Mouse (Mus musculus) forebrain, embryonic 11.5 days (tissue): ENCODE data around the gene Fibp. TPM values are rescaled to one million over a fixed set of nuclear protein-coding genes. Genes with fewer than 3 reads are reported as not detected.

ENCODE experiments used
- ATAC-seq: fragments of 200-750 bp; cut with Nextera tagmentation; replicated peaks from 2 replicates; pipeline ENCODE4 v1.8.0; 2017; ENCODE audit warnings: moderate TSS enrichment; ENCODE audit not compliant: low FRiP score
- DNase-seq: peaks from one replicate; pipeline ENCODE4 v3.0.0-alpha.2; 2017; ENCODE audit warnings: low spot score
- H3K27ac ChIP-seq: fragments of 300-500 bp; sonication (generic); 2 replicates; pipeline ENCODE4 v1.5.1; 2014; ENCODE audit warnings: low read depth, low read length
- H3K27me3 ChIP-seq: fragments of 300-500 bp; sonication (generic); 2 replicates; pipeline ENCODE4 v1.6.1; 2014; ENCODE audit warnings: mild to moderate bottlenecking, low read length, mixed read lengths; ENCODE audit not compliant: control insufficient read depth, insufficient read depth
- H3K36me3 ChIP-seq: fragments of 300-500 bp; sonication (generic); 2 replicates; pipeline ENCODE4 v1.6.1; 2014; ENCODE audit warnings: mild to moderate bottlenecking, low read length, moderate library complexity, mixed read lengths; ENCODE audit not compliant: control insufficient read depth, insufficient read depth
- H3K4me1 ChIP-seq: fragments of 300-500 bp; sonication (generic); replicated peaks from 2 replicates; pipeline ENCODE4 v1.6.1; 2014; ENCODE audit warnings: low read length, mixed read lengths; ENCODE audit not compliant: control insufficient read depth, insufficient read depth
- H3K4me2 ChIP-seq: fragments of 300-500 bp; sonication (generic); 2 replicates; pipeline ENCODE4 v1.6.1; 2014; ENCODE audit warnings: low read depth, mild to moderate bottlenecking, low read length, moderate library complexity, mixed read lengths; ENCODE audit not compliant: severe bottlenecking
- H3K4me3 ChIP-seq: fragments of 300-500 bp; sonication (generic); 2 replicates; pipeline ENCODE4 v1.5.1; 2014; ENCODE audit warnings: low read depth, low read length
- H3K9ac ChIP-seq: fragments of 300-500 bp; sonication (generic); 2 replicates; pipeline ENCODE4 v1.6.1; 2014; ENCODE audit warnings: low read length
- H3K9me3 ChIP-seq: fragments of 300-500 bp; sonication (generic); 2 replicates; pipeline ENCODE4 v1.6.1; 2016; ENCODE audit warnings: low read length, mixed read lengths; ENCODE audit not compliant: control insufficient read depth
- WGBS: fragments of 180-500 bp; shearing (Covaris S2); extraction: QIAGEN DNeasy Blood & Tissue Kit; methylation state at CpG from one replicate; pipeline ENCODE4 v1.1.7; 2014; 5-methylcytosine and 5-hydroxymethylcytosine counted together
- polyA plus RNA-seq: library from polyadenylated mRNA; unstranded; fragments of >200 nt; fragmentation: Nextera tagmentation; extraction: Ambion mirVana; gene quantifications from 2 replicates; pipeline ENCODE4 v1.2.1, GENCODE M21; 2014

Fibp gene
- polyA plus RNA-seq, 1 experiment from 2014 or later = 105 TPM

GRCm38 (mm10) chr19:5455568-5455967 lies 4.8 kb upstream of the Fibp start:
- H3K9me3 ChIP-seq = no peaks in the 10 kb centered on the region
- H3K36me3 ChIP-seq = no peaks in the 10 kb centered on the region
- peaks cover 6% of the 10 kb centered on the region; the same call in 1 of the 2 replicates for H3K27me3 ChIP-seq
- no peak overlapping the region for H3K27ac ChIP-seq
- ATAC-seq = no peak
- H3K9ac ChIP-seq = no peak overlapping the region; the same call in 1 of the 2 replicates
- DNase-seq = no peak
- peak overlapping the region; percentile 77; the same call in 1 of the 2 replicates for H3K4me3 ChIP-seq
- H3K4me2 ChIP-seq = peak overlapping the region; percentile 99
- WGBS = 62% methylated on average over 8 of the region's 8 CpGs
- peaks cover 16% of the 10 kb centered on the region; the same call in 1 of the 2 replicates for H3K4me1 ChIP-seq

GRCm38 (mm10) chr19:5456241-5456921 lies 4.0 kb upstream of the Fibp start:
- H3K9me3 ChIP-seq = no peaks in the 10 kb centered on the region
- H3K4me1 ChIP-seq = peaks cover 19% of the 10 kb centered on the region; the same call in 1 of the 2 replicates
- DNase-seq (no peak), ATAC-seq (no peak; the same call in 1 of the 2 replicates)
- peak overlapping the region; percentile 79 for H3K9ac ChIP-seq
- H3K4me2 ChIP-seq = peak overlapping the region; percentile 99
- WGBS = 4% methylated on average over 26 of the region's 26 CpGs
- peak overlapping the region; percentile 77 for H3K4me3 ChIP-seq
- peaks cover 6% of the 10 kb centered on the region; the same call in 1 of the 2 replicates for H3K27me3 ChIP-seq
- H3K36me3 ChIP-seq = no peaks in the 10 kb centered on the region
- peak overlapping the region; percentile 74; the same call in 1 of the 2 replicates for H3K27ac ChIP-seq

DNA sequence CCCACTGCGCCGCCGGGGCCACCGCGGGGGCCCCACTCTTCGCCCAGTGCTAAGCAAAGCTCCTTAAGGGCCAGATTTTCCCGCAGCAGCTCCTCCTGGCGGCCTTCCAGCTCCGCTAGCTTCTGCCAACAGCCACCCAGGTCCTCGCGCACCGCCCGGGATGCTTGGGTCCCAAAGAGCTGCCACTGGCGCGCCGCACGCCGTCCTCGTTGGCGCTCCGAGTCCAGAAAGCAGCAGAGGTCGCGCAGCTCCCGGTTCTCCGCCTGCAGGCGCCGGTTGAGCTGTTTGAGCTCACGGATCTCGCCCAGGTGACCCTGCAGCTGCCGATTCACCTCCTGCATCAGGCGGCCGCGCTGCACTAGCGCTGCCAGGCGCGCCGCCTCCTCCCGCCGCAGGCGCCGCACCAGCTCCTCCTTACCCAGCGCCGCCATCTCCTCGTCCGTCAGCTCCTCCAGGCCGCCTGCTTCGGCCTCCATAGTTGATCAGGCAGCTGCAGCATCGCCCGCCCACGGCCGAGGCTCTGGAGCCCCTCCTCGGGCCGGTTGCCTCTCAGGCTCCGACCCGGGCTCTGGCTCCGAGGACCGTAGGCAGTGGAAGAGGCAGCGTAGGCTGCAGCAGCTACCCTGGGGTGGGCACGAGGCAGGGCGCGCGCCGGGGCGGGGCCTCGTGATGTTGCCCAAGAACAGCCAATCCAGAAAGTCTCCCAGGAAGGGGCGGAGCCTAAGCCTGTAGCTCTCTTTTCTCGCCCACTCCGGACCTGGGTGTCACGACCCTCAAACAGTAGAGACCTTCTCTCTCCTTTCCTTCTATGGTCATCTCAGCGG lies 3.3 kb upstream of the Fibp start:
- under 1% methylated on average over 70 of the region's 70 CpGs for WGBS

GRCm38 (mm10) chr19:5457746-5458442 lies 2.5 kb upstream of the Fibp start, which contains the start of gene Ccdc85b:
TSS of gene Ccdc85b (minus strand) at chr19:5457894.
- no peak for DNase-seq
- H3K4me1 ChIP-seq = peaks cover 21% of the 10 kb centered on the region; the same call in 1 of the 2 replicates
- WGBS = 18% methylated on average over 14 of the region's 14 CpGs

More for the DNA sequence above, 3.3 kb upstream of the Fibp start:
- Histone ChIP-seq H3K27me3 (peaks cover 6% of the 10 kb centered on the region; the same call in 1 of the 2 replicates), H3K4me3 (peak overlapping the region; percentile 77), H3K27ac (peak overlapping the region; percentile 74), H3K9me3 (no peaks in the 10 kb centered on the region), H3K4me1 (peaks cover 21% of the 10 kb centered on the region; the same call in 1 of the 2 replicates), H3K9ac (peak overlapping the region; percentile 79), H3K36me3 (no peaks in the 10 kb centered on the region), H3K4me2 (peak overlapping the region; percentile 99)
- peak; percentile 93 for ATAC-seq
- peak; percentile 96 for DNase-seq

DNA sequence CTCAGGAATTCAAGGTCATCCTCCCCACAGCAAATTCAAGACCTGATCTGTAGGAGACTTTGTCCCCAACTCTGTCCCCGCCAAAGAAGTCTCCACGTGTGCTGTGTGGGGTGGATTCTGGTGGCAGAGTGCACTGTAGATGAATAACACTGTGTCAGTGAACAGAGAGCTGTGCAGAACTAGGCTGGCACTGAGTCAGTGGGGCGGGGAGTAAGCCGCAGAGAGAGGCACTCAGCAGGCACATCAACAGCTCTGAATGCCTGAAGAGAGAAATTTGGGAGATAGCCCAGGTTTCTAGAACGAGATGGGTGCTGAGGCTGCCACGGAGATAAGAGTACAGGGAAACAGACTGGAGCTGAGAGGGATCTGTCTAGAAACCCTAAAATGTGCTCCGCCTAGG lies 1.4 kb upstream of the Fibp start:
- DNase-seq (no peak), ATAC-seq (no peak)
- no peaks in the 10 kb centered on the region for H3K36me3 ChIP-seq
- no peaks in the 10 kb centered on the region for H3K9me3 ChIP-seq
- peaks cover 23% of the 10 kb centered on the region; the same call in 1 of the 2 replicates for H3K4me1 ChIP-seq
- no peak overlapping the region for H3K4me3 ChIP-seq
- H3K4me2 ChIP-seq = no peak overlapping the region
- WGBS = 68% methylated on average over 7 of the region's 7 CpGs
- H3K9ac ChIP-seq = no peak overlapping the region
- H3K27me3 ChIP-seq = peaks cover 6% of the 10 kb centered on the region; the same call in 1 of the 2 replicates
- no peak overlapping the region for H3K27ac ChIP-seq

More at GRCm38 (mm10) chr19:5457746-5458442, 2.5 kb upstream of the Fibp start, which contains the start of gene Ccdc85b:
- peak; percentile 11; the same call in 1 of the 2 replicates for ATAC-seq
- H3K36me3 ChIP-seq = no peaks in the 10 kb centered on the region
- H3K9me3 ChIP-seq = no peaks in the 10 kb centered on the region
- peak within 1 kb of the TSS; percentile 99 for H3K4me2 ChIP-seq
- peak within 1 kb of the TSS; percentile 79 for H3K9ac ChIP-seq
- peak within 1 kb of the TSS; percentile 74 for H3K27ac ChIP-seq
- H3K27me3 ChIP-seq = peaks cover 6% of the 10 kb centered on the region; the same call in 1 of the 2 replicates
- peak within 1 kb of the TSS; percentile 77 for H3K4me3 ChIP-seq

DNA sequence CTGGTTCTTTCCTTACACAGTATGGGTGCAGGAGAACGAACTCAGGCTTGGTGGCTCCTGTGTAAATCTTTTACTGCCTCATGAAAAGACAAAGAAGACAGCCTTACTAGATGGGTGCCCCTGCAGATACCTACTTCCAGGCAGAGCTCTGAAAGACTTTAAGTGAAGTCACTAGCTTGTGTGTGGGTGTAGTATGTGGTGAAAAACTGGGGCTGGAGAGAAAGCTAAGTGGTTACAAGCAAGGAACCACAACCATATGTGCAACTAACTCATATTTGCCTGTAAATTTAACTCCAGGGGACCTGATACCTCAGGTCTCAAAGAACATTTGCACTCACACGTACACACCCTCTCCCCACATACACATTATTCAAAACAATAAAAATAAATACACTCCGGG lies 519 bp upstream of the Fibp start:
- Histone ChIP-seq H3K27ac (no peak overlapping the region), H3K9ac (peak overlapping the region; percentile 81), H3K4me3 (peak overlapping the region; percentile 80), H3K36me3 (no peaks in the 10 kb centered on the region; the same call in 1 of the 2 replicates), H3K27me3 (peaks cover 6% of the 10 kb centered on the region; the same call in 1 of the 2 replicates), H3K4me1 (peaks cover 25% of the 10 kb centered on the region; the same call in 1 of the 2 replicates), H3K9me3 (no peaks in the 10 kb centered on the region), H3K4me2 (peak overlapping the region; percentile 88)
- WGBS = 27% methylated on average over 3 of the region's 3 CpGs
- DNase-seq (no peak), ATAC-seq (no peak)

DNA sequence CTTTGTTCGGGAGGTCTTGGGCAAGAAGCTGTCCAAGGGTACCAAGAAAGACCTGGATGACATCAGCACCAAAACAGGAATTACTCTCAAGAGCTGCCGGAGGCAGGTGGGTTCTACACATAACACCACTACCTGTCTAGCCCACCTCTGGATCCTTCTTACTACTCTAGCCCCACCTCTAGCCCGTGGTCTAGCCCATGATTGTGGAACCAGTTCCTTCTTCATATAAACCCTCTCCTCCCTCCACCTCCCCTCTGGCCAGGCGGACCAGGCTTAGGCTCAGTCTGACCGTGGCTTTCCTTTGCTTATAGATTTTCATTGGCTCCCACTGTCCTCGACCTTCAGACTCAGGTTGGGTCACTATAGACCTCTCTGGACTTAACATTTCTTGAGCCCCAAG lies 996 bp downstream of the Fibp start:
- H3K4me1 ChIP-seq = peaks cover 16% of the 10 kb centered on the region; the same call in 1 of the 2 replicates
- DNase-seq (no peak), ATAC-seq (no peak)
- H3K27me3 ChIP-seq = peaks cover 6% of the 10 kb centered on the region; the same call in 1 of the 2 replicates
- H3K27ac ChIP-seq = no peak overlapping the region
- peaks cover 2% of the 10 kb centered on the region; the same call in 1 of the 2 replicates for H3K36me3 ChIP-seq
- WGBS = 89% methylated on average over 6 of the region's 6 CpGs
- no peaks in the 10 kb centered on the region for H3K9me3 ChIP-seq
- H3K9ac ChIP-seq = no peak overlapping the region
- peak overlapping the region; percentile 80; the same call in 1 of the 2 replicates for H3K4me3 ChIP-seq
- H3K4me2 ChIP-seq = peak overlapping the region; percentile 88; the same call in 1 of the 2 replicates
